Mouse (Mus musculus) heart, embryonic 15.5 days (tissue): Measurements from ENCODE around the gene Cep57. TPM values are rescaled to one million over a fixed set of nuclear protein-coding genes. Genes with fewer than 3 reads are reported as not detected.
"Not testable (repeated sequence)": the region's sequence is repeated elsewhere in the genome, so short reads cannot be mapped to it uniquely, and the experiment has no call there.

Experiments used
- ATAC-seq: fragments of 200-750 bp; cut with Nextera tagmentation; replicated peaks from 2 replicates; pipeline ENCODE4 v1.8.0; 2017; ENCODE audit warnings: low read depth, moderate TSS enrichment; ENCODE audit not compliant: insufficient number of reproducible peaks, insufficient read depth, low FRiP score
- H3K27ac ChIP-seq: fragments of 300-500 bp; sonication (generic); 2 replicates; pipeline ENCODE4 v1.5.1; 2015; ENCODE audit warnings: mild to moderate bottlenecking, inconsistent platforms
- H3K27me3 ChIP-seq: fragments of 300-500 bp; sonication (generic); 2 replicates; pipeline ENCODE4 v1.6.1; 2015; ENCODE audit warnings: inconsistent platforms
- H3K36me3 ChIP-seq: fragments of 300-500 bp; sonication (generic); 2 replicates; pipeline ENCODE4 v1.6.1; 2015; ENCODE audit warnings: mild to moderate bottlenecking, inconsistent platforms
- H3K4me1 ChIP-seq: fragments of 300-500 bp; sonication (generic); replicated peaks from 2 replicates; pipeline ENCODE4 v1.6.1; 2015; ENCODE audit warnings: inconsistent platforms
- H3K4me2 ChIP-seq: fragments of 300-500 bp; sonication (generic); 2 replicates; pipeline ENCODE4 v1.6.1; 2015; ENCODE audit warnings: inconsistent platforms, mild to moderate bottlenecking, moderate library complexity
- H3K4me3 ChIP-seq: fragments of 300-500 bp; sonication (generic); 2 replicates; pipeline ENCODE4 v1.5.1; 2015; ENCODE audit warnings: mild to moderate bottlenecking, inconsistent platforms
- H3K9ac ChIP-seq: fragments of 300-500 bp; sonication (generic); 2 replicates; pipeline ENCODE4 v1.6.1; 2015; ENCODE audit warnings: mild to moderate bottlenecking, inconsistent platforms
- H3K9me3 ChIP-seq: fragments of 300-500 bp; sonication (generic); replicated peaks from 2 replicates; pipeline ENCODE4 v1.6.1; 2016; ENCODE audit warnings: inconsistent platforms
- WGBS: fragments of 180-500 bp; shearing (Covaris S2); methylation state at CpG from one replicate; pipeline ENCODE4 v1.1.7; 2015; ENCODE audit warnings: mixed read lengths; 5-methylcytosine and 5-hydroxymethylcytosine counted together
- polyA plus RNA-seq: library from polyadenylated mRNA; unstranded; fragments of >200 nt; fragmentation: Nextera tagmentation; extraction: Ambion mirVana; gene quantifications from 2 replicates; pipeline ENCODE4 v1.2.1, GENCODE M21; 2015

Gene Cep57
- polyA plus RNA-seq, 1 experiment from 2014 or later: 35.0 TPM

DNA sequence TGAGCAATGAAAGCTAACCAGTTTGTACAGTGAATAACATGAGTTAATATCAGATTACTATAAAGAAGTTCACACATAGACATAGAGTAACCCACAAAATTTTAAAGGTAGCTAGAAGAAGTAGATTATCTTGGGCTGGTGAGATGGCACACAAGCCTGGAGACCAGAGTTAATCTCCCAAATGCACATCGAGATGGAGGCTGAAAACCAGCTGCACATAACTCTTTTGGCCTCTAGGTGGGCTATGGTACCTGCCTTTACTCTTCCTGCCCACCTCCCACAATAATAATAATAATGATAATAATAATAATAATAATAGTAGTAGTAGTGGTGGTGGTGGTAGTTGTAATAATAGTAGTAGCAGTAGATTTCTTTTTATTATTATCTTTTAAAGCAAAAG lies 32.6 kb downstream of the Cep57 start:
- Histone ChIP-seq H3K4me2 (no peak overlapping the region), H3K27me3 (no peaks in the 10 kb centered on the region), H3K4me3 (no peak overlapping the region), H3K36me3 (peaks cover 45% of the 10 kb centered on the region), H3K9me3 (no peaks in the 10 kb centered on the region), H3K4me1 (no peaks in the 10 kb centered on the region), H3K27ac (no peak overlapping the region), H3K9ac (no peak overlapping the region)
- 68% methylated on average over 1 of the region's 1 CpGs for WGBS
- no peak for ATAC-seq

DNA sequence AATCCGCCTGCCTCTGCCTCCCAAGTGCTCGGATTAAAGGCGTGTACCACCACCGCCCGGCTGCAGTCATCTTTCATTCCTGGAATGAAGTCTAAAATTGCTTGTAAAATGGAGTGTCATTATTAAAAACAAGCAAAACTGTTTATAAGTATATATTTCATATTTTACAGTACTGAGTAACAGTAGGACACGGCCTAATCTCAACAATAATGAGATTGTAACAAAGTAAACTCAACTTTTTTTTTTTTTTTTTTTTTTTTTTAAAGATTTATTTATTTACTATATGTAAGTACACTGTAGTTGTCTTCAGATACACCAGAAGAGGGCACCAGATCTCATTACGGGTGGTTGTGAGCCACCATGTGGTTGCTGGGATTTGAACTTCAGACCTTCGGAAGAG lies 36.0 kb downstream of the Cep57 start:
- not testable (repeated sequence) for ATAC-seq, H3K9ac ChIP-seq, H3K27me3 ChIP-seq, H3K4me2 ChIP-seq, H3K4me1 ChIP-seq, H3K27ac ChIP-seq, H3K9me3 ChIP-seq, H3K4me3 ChIP-seq
- H3K36me3 ChIP-seq: peaks cover 42% of the 10 kb centered on the region
- WGBS: 89% methylated on average over 8 of the region's 8 CpGs

DNA sequence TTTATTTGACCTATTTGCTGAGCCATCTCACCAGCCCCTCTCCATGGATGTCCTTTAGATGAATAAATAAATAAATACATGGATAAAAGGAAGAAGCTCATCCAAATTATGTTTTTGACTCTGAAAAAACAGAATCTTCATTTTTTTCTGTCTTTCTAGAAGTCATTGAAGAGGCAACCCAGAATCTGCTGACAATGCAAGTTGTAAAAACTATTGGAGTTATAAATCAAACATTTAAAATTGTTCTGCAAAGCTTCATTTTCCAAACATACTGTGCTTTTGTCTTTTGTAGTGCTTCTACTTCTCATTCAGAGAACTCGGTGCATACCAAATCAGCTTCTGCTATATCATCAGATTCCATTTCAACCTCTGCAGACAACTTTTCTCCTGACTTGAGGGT lies 44.9 kb downstream of the Cep57 start:
- ATAC-seq: no peak
- Histone ChIP-seq H3K27me3 (no peaks in the 10 kb centered on the region), H3K27ac (no peak overlapping the region), H3K9me3 (0 out of 2 replicates have a peak, but pooled peaks cover 3% of the 10 kb centered on the region), H3K36me3 (peaks cover 22% of the 10 kb centered on the region), H3K9ac (no peak overlapping the region), H3K4me1 (peaks cover under 1% of the 10 kb centered on the region; the same call in 1 of the 2 replicates), H3K4me2 (no peak overlapping the region), H3K4me3 (no peak overlapping the region)
- 87% methylated on average over 1 of the region's 1 CpGs for WGBS

DNA sequence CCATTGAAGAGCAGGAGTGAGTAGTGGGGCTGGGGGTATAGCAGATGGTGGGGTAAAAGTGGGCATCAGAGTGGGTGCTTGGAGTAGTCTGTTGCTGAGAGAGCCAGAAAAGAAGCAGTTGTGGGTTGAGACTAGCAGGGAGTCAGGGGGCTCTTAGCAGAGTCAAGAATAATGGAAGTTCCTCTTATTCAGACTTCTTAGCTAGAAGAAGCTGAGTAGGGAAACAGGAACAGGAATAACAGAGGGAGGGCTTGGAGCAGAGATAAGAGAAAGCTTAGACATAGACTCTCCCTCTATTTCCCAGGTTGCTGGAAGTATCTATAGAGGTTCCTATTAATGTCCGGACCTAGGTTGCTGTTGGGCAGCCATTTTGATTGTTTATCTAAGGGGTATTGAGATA lies 52.2 kb downstream of the Cep57 start:
- H3K9ac ChIP-seq: no peak overlapping the region
- 83% methylated on average over 1 of the region's 1 CpGs for WGBS
- no peak for ATAC-seq

DNA sequence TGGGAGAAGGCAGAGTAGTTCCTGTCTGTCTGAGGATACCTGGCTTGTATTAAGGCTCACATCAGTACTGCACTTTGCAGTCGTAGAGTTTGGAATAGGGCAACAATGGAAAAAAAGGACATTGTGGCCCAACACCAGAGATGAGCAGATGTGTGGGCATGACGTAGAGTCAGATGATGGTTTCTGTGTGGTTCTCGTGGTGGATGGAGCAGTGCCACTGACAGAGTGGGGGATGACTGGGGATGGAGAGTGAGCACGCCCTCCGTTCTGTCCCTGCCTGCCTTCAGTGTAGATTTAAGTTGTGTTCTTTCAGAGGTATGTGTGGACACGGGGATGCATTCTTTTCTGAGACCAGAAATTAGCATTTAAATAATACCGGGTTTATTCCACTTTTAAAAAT lies 60.3 kb downstream of the Cep57 start:
- no peak overlapping the region for H3K27ac ChIP-seq
- no peaks in the 10 kb centered on the region for H3K9me3 ChIP-seq
- H3K9ac ChIP-seq: no peak overlapping the region
- H3K4me3 ChIP-seq: no peak overlapping the region
- H3K27me3 ChIP-seq: no peaks in the 10 kb centered on the region
- ATAC-seq: no peak
- H3K4me2 ChIP-seq: no peak overlapping the region
- H3K36me3 ChIP-seq: no peaks in the 10 kb centered on the region
- no peaks in the 10 kb centered on the region for H3K4me1 ChIP-seq
- WGBS: 86% methylated on average over 7 of the region's 7 CpGs

More for the DNA sequence above, 52.2 kb downstream of the Cep57 start:
- Histone ChIP-seq H3K4me3 (no peak overlapping the region), H3K27me3 (no peaks in the 10 kb centered on the region), H3K27ac (no peak overlapping the region), H3K4me1 (peaks cover 12% of the 10 kb centered on the region), H3K9me3 (0 out of 2 replicates have a peak, but pooled peaks cover under 1% of the 10 kb centered on the region), H3K4me2 (no peak overlapping the region), H3K36me3 (no peaks in the 10 kb centered on the region)

DNA sequence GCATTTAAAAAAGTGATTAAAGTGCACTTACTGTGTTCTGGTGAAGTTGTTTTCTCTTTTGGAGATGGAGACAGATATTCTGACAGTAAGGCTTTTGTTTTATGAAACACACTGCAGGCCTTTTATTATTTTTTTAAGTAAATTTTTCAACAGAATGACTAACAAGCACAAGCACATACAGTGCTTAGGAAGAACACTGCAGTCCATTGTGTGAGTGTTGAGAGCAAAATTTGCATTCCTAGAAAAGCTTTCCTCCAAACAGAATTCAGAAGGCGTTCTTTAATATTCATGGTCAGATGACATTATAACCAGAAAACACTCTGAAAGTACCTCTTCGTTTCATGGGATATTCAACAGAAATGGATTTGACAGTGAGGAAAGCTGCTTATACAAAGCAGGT lies 61.3 kb downstream of the Cep57 start:
- H3K4me2 ChIP-seq: no peak overlapping the region
- H3K36me3 ChIP-seq: no peaks in the 10 kb centered on the region
- no peaks in the 10 kb centered on the region for H3K27me3 ChIP-seq
- H3K9ac ChIP-seq: no peak overlapping the region
- H3K4me3 ChIP-seq: no peak overlapping the region
- no peaks in the 10 kb centered on the region for H3K9me3 ChIP-seq
- no peak overlapping the region for H3K27ac ChIP-seq
- H3K4me1 ChIP-seq: no peaks in the 10 kb centered on the region
- ATAC-seq: no peak
- 76% methylated on average over 2 of the region's 2 CpGs for WGBS

DNA sequence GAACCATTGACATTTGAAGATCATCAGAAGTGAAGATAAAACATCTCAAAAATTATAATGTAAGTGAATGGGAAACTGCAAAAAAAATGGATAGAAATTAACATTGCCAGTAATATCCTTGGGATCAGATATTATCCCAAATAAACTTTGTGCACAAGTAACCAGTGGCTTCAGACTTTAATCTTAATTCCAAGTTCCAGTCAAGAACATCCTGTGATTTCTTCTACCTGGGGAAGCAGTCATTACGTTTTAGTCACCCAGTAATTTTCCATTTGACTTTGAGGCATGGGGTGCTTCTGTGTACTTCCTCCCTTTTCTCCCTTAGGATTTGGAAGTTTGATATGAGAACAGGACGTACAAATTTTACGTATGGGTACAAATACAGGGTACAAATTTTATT lies 66.5 kb downstream of the Cep57 start:
- Histone ChIP-seq H3K9me3 (no peaks in the 10 kb centered on the region), H3K4me3 (no peak overlapping the region), H3K27me3 (no peaks in the 10 kb centered on the region), H3K4me2 (no peak overlapping the region), H3K27ac (no peak overlapping the region), H3K4me1 (no peaks in the 10 kb centered on the region), H3K9ac (no peak overlapping the region), H3K36me3 (no peaks in the 10 kb centered on the region)
- no peak for ATAC-seq
- 79% methylated on average over 3 of the region's 3 CpGs for WGBS

Other genes starting within 250 kb of the Cep57 start
- gene Mtmr2, start 78.7 kb downstream of the Cep57 start, polyA plus RNA-seq: 42.7 and 49.0 TPM in 2 replicates
- gene Fam76b, start 609 bp upstream of the Cep57 start, polyA plus RNA-seq: 14.6 and 15.9 TPM in 2 replicates